Mouse (Mus musculus) stomach, postnatal 0 days (tissue): ENCODE measurements at regions not wholly inside any gene's neighbourhood (a gene's known extent, or its start where the extent isn't known, plus 50 kb on each side); places are given as distances from the start of the nearest gene placed in this dataset.
A peak's percentile ranks its signal among the peaks of the same experiment; 100 is the strongest.

Experiments
- ATAC-seq: fragments of 200-750 bp; cut with Nextera tagmentation; 2 replicates; pipeline ENCODE4 v1.8.0; 2017; ENCODE audit not compliant: low FRiP score, low TSS enrichment
- DNase-seq: peaks from one replicate; pipeline ENCODE4 v3.0.0-alpha.2; 2016; ENCODE audit warnings: low spot score
- H3K27ac ChIP-seq: fragments of 300-500 bp; sonication (generic); replicated peaks from 2 replicates; pipeline ENCODE4 v1.5.1; 2014; ENCODE audit warnings: mild to moderate bottlenecking, control low read depth
- H3K27me3 ChIP-seq: fragments of 300-500 bp; sonication (generic); 2 replicates; pipeline ENCODE4 v1.6.1; 2014; ENCODE audit warnings: low read length; ENCODE audit not compliant: control insufficient read depth, insufficient read depth
- H3K36me3 ChIP-seq: fragments of 300-500 bp; sonication (generic); 2 replicates; pipeline ENCODE4 v1.6.1; 2014; ENCODE audit warnings: low read length, mixed read lengths; ENCODE audit not compliant: control insufficient read depth, insufficient read depth
- H3K4me1 ChIP-seq: fragments of 300-500 bp; sonication (generic); replicated peaks from 2 replicates; pipeline ENCODE4 v1.6.1; 2014; ENCODE audit warnings: antibody characterized with exemption; ENCODE audit not compliant: control insufficient read depth, insufficient read depth
- H3K4me2 ChIP-seq: fragments of 300-500 bp; sonication (generic); replicated peaks from 2 replicates; pipeline ENCODE4 v1.6.1; 2014; ENCODE audit warnings: low read depth, mild to moderate bottlenecking, control low read depth, moderate library complexity
- H3K4me3 ChIP-seq: fragments of 300-500 bp; sonication (generic); 2 replicates; pipeline ENCODE4 v1.5.1; 2014; ENCODE audit warnings: low read depth, low read length, control low read depth
- H3K9ac ChIP-seq: fragments of 300-500 bp; sonication (generic); 2 replicates; pipeline ENCODE4 v1.6.1; 2014; ENCODE audit warnings: mild to moderate bottlenecking, low read length, control low read depth, mixed read lengths
- H3K9me3 ChIP-seq: fragments of 300-500 bp; sonication (generic); 2 replicates; pipeline ENCODE4 v1.6.1; 2016; ENCODE audit warnings: low read length; ENCODE audit not compliant: control insufficient read depth
- CTCF ChIP-seq: IDR thresholded peaks from 2 replicates; pipeline ENCODE4 v1.5.1; 2016; ENCODE audit warnings: antibody characterized with exemption, low read depth, mild to moderate bottlenecking, moderate library complexity
- EP300 ChIP-seq: optimal IDR thresholded peaks from 2 replicates; pipeline ENCODE3; 2016; ENCODE audit warnings: antibody characterized with exemption
- WGBS: fragments of 180-500 bp; shearing (Covaris S2); extraction: QIAGEN DNeasy Blood & Tissue Kit; methylation state at CpG from one replicate; pipeline ENCODE4 v1.1.7; 2014; 5-methylcytosine and 5-hydroxymethylcytosine counted together

DNA sequence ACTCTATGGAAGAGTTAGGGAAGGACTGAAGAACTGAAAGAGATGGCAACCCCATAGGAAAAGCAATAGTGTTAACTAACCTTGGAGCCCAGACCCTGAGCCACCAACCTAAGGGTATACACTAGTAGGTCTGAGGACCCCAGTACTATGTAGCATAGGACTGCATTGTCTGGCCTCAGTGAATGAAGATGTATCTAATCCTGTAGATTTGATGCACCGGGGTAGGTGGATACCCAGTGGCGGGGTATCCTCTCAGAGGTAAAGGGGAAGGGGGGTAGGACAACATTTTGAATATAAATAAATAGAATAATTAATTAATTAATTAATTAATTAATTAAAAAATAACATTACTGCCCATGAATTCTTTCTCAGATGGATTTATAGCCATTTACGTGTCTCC, 387.9 kb upstream of the 4921530L21Rik start:
- Histone ChIP-seq H3K4me3 (no peak overlapping the region), H3K27me3 (no peaks in the 10 kb centered on the region), H3K4me2 (no peak overlapping the region), H3K9ac (no peak overlapping the region), H3K9me3 (no peaks in the 10 kb centered on the region), H3K27ac (no peak overlapping the region), H3K36me3 (no peaks in the 10 kb centered on the region), H3K4me1 (no peaks in the 10 kb centered on the region)
- TF ChIP-seq EP300: no peak
- TF ChIP-seq CTCF: no peak
- ATAC-seq (no peak), DNase-seq (no peak)
- 93% methylated on average over 3 of the region's 3 CpGs for WGBS

DNA sequence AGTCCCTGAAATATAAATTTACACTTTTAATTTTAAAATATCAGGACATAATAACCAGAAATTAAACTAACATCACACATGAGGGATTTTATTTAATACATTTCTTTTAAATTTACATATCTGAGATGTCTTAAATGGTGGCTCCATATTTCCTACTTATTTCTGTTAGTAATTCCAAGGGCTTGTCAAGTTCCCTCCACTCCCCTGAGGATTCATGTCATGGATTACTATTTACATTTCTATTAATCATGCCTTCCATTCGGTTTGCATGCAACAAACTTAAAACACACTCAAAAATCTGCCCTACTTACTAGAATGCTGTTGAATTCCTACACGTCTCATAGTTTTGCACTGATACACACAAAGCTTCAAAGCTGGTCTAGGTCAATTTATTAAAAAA, 387.1 kb upstream of the 4921530L21Rik start:
- ATAC-seq (no peak), DNase-seq (no peak)
- TF ChIP-seq EP300 (no peak), CTCF (no peak)
- Histone ChIP-seq H3K9me3 (no peaks in the 10 kb centered on the region), H3K4me2 (no peak overlapping the region), H3K27me3 (no peaks in the 10 kb centered on the region), H3K9ac (no peak overlapping the region), H3K36me3 (no peaks in the 10 kb centered on the region), H3K27ac (no peak overlapping the region), H3K4me1 (no peaks in the 10 kb centered on the region), H3K4me3 (no peak overlapping the region)
- WGBS: 57% methylated on average over 2 of the region's 2 CpGs

DNA sequence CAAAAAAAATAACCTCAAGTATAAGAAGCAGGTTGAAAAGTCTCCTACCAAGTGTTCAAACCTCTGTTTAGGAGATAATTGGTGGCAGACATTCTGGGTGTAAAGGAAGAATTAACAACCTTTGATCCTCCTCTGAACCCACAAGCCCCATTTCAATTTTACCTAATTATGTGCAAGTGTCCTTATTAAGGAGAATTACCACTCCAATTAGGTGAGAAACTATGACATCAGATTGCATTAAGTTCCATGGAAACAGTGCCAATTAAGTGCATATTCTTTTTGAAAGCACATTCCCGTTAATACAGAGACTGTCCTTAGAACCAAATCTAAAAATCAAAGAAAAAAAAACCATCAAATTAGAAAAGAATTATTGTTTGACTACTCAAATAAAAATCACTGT, 366.0 kb upstream of the 4921530L21Rik start:
- H3K27ac ChIP-seq: no peak overlapping the region
- TF ChIP-seq EP300 (no peak), CTCF (no peak)
- H3K4me2 ChIP-seq: no peak overlapping the region
- WGBS: 81% methylated on average over 1 of the region's 1 CpGs
- H3K4me1 ChIP-seq: no peaks in the 10 kb centered on the region
- no peak for DNase-seq
- H3K9me3 ChIP-seq: no peaks in the 10 kb centered on the region
- no peak overlapping the region for H3K4me3 ChIP-seq
- H3K9ac ChIP-seq: no peak overlapping the region
- H3K27me3 ChIP-seq: no peaks in the 10 kb centered on the region
- no peak for ATAC-seq
- no peaks in the 10 kb centered on the region for H3K36me3 ChIP-seq

DNA sequence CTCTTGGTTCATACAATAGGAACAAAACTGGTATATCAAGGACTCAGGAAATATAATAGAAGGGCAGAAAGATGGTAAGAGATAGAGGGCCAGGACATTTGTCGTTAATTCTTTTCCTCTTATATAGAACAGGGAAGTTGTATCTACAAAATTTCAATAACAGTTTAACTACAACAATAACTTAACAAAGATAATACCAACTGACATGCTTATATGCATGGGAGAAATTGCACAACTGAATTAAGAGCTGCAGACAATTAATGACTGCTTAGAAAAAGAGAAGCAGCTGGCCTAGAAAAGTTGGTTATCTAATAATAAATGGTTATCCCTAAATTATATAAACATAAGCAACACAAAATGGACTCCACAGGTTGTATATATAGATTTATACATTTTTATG, 362.2 kb upstream of the 4921530L21Rik start:
- H3K36me3 ChIP-seq: no peaks in the 10 kb centered on the region
- H3K4me2 ChIP-seq: no peak overlapping the region
- no peak overlapping the region for H3K4me3 ChIP-seq
- no peaks in the 10 kb centered on the region for H3K27me3 ChIP-seq
- H3K9ac ChIP-seq: no peak overlapping the region
- no peaks in the 10 kb centered on the region for H3K4me1 ChIP-seq
- DNase-seq: no peak
- no peak for ATAC-seq
- H3K27ac ChIP-seq: no peak overlapping the region
- 79% methylated on average over 1 of the region's 1 CpGs for WGBS
- no peaks in the 10 kb centered on the region for H3K9me3 ChIP-seq
- TF ChIP-seq EP300: no peak
- no peak for TF ChIP-seq CTCF

DNA sequence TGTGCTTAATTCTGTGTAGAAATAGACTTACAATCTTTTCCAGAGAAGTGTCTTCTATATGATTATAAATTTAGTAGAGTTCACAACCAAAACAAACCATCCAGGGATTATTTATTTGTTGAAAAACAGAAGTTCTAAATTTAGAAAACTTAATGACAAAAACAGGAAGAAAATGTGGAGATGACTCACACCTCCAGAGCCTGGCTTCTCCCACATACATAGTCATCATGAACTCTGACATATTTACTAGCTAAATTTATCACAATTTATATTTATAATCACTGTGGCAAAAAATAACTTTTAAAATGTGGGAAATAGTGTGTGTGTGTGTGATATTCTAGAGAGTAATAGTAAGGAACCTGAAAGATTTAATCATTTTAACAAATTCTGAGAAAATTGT, 337.2 kb upstream of the 4921530L21Rik start:
- Histone ChIP-seq H3K36me3 (no peaks in the 10 kb centered on the region), H3K9ac (no peak overlapping the region), H3K27me3 (no peaks in the 10 kb centered on the region), H3K9me3 (no peaks in the 10 kb centered on the region), H3K4me2 (no peak overlapping the region), H3K27ac (no peak overlapping the region), H3K4me1 (no peaks in the 10 kb centered on the region), H3K4me3 (no peak overlapping the region)
- TF ChIP-seq EP300 (no peak), CTCF (no peak)
- ATAC-seq (no peak), DNase-seq (no peak)

DNA sequence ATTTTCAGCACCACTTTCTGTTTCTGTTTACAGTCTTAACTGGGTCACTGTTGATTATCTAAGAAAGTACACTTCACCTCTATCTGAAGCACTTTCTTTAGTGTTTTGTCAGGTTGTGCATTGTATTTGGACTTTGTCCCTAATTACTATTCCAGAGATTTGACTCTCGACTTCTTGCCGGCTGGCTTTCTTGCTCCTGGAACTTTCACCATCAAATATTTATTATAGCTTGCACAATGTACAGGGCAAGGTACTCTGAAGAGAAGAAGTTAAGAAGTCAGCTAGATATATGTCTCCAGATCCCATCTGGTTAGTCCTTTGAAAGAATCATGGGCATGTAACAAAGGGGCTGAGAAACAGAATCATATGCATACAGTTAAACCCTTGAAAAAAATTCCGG, 290.0 kb upstream of the 4921530L21Rik start:
- WGBS: 68% methylated on average over 3 of the region's 3 CpGs
- H3K27me3 ChIP-seq: no peaks in the 10 kb centered on the region
- no peak overlapping the region for H3K9ac ChIP-seq
- no peak overlapping the region for H3K4me3 ChIP-seq
- H3K4me2 ChIP-seq: no peak overlapping the region
- ATAC-seq: peak; percentile 61; the same call in 1 of the 2 replicates
- H3K9me3 ChIP-seq: no peaks in the 10 kb centered on the region
- DNase-seq: no peak
- no peak for TF ChIP-seq EP300
- TF ChIP-seq CTCF: no peak
- no peak overlapping the region for H3K27ac ChIP-seq
- H3K4me1 ChIP-seq: no peaks in the 10 kb centered on the region
- no peaks in the 10 kb centered on the region for H3K36me3 ChIP-seq

DNA sequence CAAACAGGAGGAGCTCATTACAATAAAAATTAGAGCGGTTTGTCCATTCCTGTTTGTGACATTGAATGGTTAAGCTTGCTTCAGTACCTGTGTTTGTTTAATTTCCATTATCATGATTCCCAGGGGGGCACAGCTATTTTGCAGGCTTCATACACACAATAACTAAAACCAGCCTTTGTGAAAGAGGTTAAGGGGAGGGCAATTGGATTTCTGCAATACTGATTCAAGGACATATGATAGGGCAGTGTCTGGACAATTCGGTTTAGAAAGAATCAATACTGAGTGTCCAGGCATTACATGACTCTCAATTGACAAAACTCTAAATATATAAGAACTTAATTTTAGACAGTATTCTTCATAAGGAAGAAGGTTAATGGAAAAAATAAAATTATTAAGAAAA, 284.7 kb upstream of the 4921530L21Rik start:
- DNase-seq: no peak
- H3K9ac ChIP-seq: no peak overlapping the region
- no peak overlapping the region for H3K4me2 ChIP-seq
- H3K4me1 ChIP-seq: no peaks in the 10 kb centered on the region
- TF ChIP-seq EP300 (no peak), CTCF (no peak)
- no peak overlapping the region for H3K27ac ChIP-seq
- H3K9me3 ChIP-seq: no peaks in the 10 kb centered on the region
- H3K27me3 ChIP-seq: no peaks in the 10 kb centered on the region
- no peak overlapping the region for H3K4me3 ChIP-seq
- no peak for ATAC-seq
- WGBS: 67% methylated on average over 2 of the region's 2 CpGs
- no peaks in the 10 kb centered on the region for H3K36me3 ChIP-seq
